Mouse (Mus musculus) bone marrow macrophage, adult 2 months (primary cell): ENCODE measurements around the gene Plk2.
A peak's percentile ranks its signal among the peaks of the same experiment; 100 is the strongest.
"Not testable (repeated sequence)": the region's sequence is repeated elsewhere in the genome, so short reads cannot be mapped to it uniquely, and the experiment has no call there.

Experiments
- CTCF ChIP-seq: IDR thresholded peaks from 2 replicates; pipeline ENCODE4 v1.5.1; 2012; ENCODE audit warnings: low read depth, mild to moderate bottlenecking, low read length, moderate library complexity
- POLR2A ChIP-seq: IDR thresholded peaks from 2 replicates; pipeline ENCODE4 v1.6.1; 2012; ENCODE audit warnings: mild to moderate bottlenecking, low read depth, low read length, borderline replicate concordance

- peak; percentile 100 for TF ChIP-seq CTCF
- TF ChIP-seq POLR2A = not testable (repeated sequence)
Observed at GRCm38 (mm10) chr13:110368556-110369040, 26.2 kb upstream of the Plk2 start.
